ENCODE assay signal across 8 mouse cellular contexts in the genomic region with DNA sequence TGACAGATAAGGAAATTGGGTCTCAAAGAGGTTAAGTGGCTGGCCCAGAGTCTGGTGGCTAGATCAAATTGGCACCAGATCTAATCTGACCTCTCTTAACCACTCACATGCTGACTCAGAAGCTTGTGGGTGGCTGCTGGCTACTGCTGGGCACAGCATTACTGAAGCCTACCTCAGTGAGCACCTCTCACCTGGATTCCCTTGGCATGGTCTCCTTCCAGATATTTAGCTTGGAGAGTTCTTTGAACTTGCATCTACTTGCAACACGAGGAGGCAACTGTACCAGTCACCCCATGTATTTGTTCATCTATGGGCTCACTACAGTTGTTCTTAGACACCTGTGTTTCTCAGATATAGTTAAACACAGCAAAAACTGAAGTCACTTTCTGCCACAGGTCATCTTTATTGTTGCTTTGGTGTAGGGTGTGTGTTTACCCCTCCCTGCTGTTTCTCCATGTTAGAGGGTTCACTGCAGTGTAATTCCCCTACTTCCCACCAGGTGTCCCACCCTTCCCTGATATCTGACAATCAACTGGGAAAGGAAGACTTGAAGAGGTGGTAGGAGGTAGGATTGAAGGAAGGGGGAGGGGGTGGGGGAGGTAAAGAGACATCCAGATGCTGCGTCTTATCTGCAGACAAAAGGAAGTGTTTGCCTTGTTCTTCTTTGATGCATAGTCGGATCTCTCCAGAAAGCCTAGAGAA.
DNase-seq lines count a peak whose midpoint lies in the region; ATAC-seq lines count a peak whose summit lies in the region.

No protein-coding gene starts in this region.

- DNase-seq in A20 (ENCODE audit: low read depth, low spot score): peak; percentile 29
- peak; percentile 90 for DNase-seq in R1 (ENCODE audit: low read depth, low spot score)
- peak; percentile 36 to 48 for DNase-seq in cerebellum, postnatal 36 days
- peak; percentile 25 for DNase-seq in gastrocnemius, postnatal 14 days
- DNase-seq in kidney, postnatal 25 days: peak; percentile 47 to 76
- peak; percentile 28 to 46 for DNase-seq in lung, adult 18-20 months
- peak; percentile 80 for DNase-seq in retina, embryonic 14.5 days (ENCODE audit: low spot score)

- no peak for ATAC-seq in activated CD4-positive, CD25-positive, alpha-beta regulatory T cell, adult 4 months

- intact Hi-C loops in gastrocnemius, postnatal 14 days (cut with DNase I; ENCODE audit: low total_unique reads): no loop called here

Comparison
In these comparisons a context has a peak if more than half of its experiments do, and no peak if none do; other contexts are left out.
1. DNase-seq: peak in every context shown above with its lines; median percentile 90 in R1; 80 in retina, embryonic 14.5 days; 62 in kidney, postnatal 25 days; 42 in cerebellum, postnatal 36 days; 37 in lung, adult 18-20 months; 29 in A20; 25 in gastrocnemius, postnatal 14 days.